Mouse (Mus musculus) CH12.LX (cell line): ENCODE measurements around the gene Zfpm1. TPM values are rescaled to one million over a fixed set of nuclear protein-coding genes. Genes with fewer than 3 reads are reported as not detected.

ENCODE experiments used
- DNase-seq: peaks from one replicate; pipeline ENCODE4 v3.0.0-alpha.2; 2013; ENCODE audit errors: extremely low read depth
- H3K27ac ChIP-seq: 2 replicates; pipeline ENCODE4 v1.5.1; 2012; ENCODE audit warnings: low read depth, mild to moderate bottlenecking, control low read depth, moderate library complexity; ENCODE audit not compliant: insufficient read depth
- H3K27me3 ChIP-seq: replicated peaks from 2 replicates; pipeline ENCODE3; 2012; ENCODE audit warnings: inconsistent platforms
- H3K36me3 ChIP-seq, 2 experiments: replicated peaks in 1 of 2; 2 replicates each; pipeline versions ENCODE3 to v1.6.1; 2012; ENCODE audit warnings: inconsistent platforms in 1 of 2, low read length in 1 of 2, mild to moderate bottlenecking in 1 of 2, mixed read lengths in 1 of 2, moderate library complexity in 1 of 2; ENCODE audit not compliant: control insufficient read depth in 1 of 2, insufficient read depth in 1 of 2
- H3K4me1 ChIP-seq, 2 experiments: 2 replicates each; pipeline ENCODE4 v1.6.1; 2012; ENCODE audit warnings: inconsistent platforms in 1 of 2, moderate library complexity in 1 of 2; ENCODE audit not compliant: insufficient read depth in 2 of 2, control insufficient read depth in 1 of 2
- H3K4me2 ChIP-seq: 2 replicates; pipeline ENCODE4 v1.6.1; 2012; ENCODE audit warnings: low read depth, mild to moderate bottlenecking, control low read depth; ENCODE audit not compliant: poor library complexity, insufficient read depth, severe bottlenecking
- H3K4me3 ChIP-seq, 3 experiments: fragments of 150-350 bp in 1 of 3; sonication (generic) in 1 of 3; replicated peaks in 1 of 3; 2 replicates each; pipeline versions ENCODE3 to v1.5.1; 2011 to 2012; ENCODE audit warnings: low read depth in 2 of 3, low read length in 2 of 3, mild to moderate bottlenecking in 2 of 3, moderate library complexity in 2 of 3, control low read depth in 1 of 3, improper control_type of control experiment in 1 of 3, inconsistent platforms in 1 of 3, mixed read lengths in 1 of 3; ENCODE audit not compliant: poor library complexity in 1 of 3
- H3K79me2 ChIP-seq: replicated peaks from 2 replicates; pipeline ENCODE4 v1.6.1; 2012; ENCODE audit warnings: mild to moderate bottlenecking, moderate library complexity; ENCODE audit not compliant: control insufficient read depth, poor library complexity, insufficient read depth, severe bottlenecking; ENCODE audit errors: extremely low read depth
- H3K9ac ChIP-seq: 2 replicates; pipeline ENCODE4 v1.6.1; 2012; ENCODE audit warnings: low read depth, mild to moderate bottlenecking, control low read depth, moderate library complexity; ENCODE audit not compliant: insufficient read depth
- H3K9me3 ChIP-seq: replicated peaks from 2 replicates; pipeline ENCODE3; 2012; ENCODE audit warnings: low read length, inconsistent platforms, mixed read lengths
- BHLHE40 ChIP-seq: IDR thresholded peaks from 2 replicates; pipeline ENCODE4 v1.6.1; 2011; ENCODE audit warnings: mild to moderate bottlenecking, low read depth, low read length, improper control_type of control experiment
- CHD1 ChIP-seq: IDR thresholded peaks from 2 replicates; pipeline ENCODE4 v1.6.1; 2012; ENCODE audit warnings: low read depth, low read length, improper control_type of control experiment, inconsistent platforms
- CHD2 ChIP-seq: IDR thresholded peaks from 2 replicates; pipeline ENCODE4 v1.6.1; 2011; ENCODE audit warnings: low read length, improper control_type of control experiment
- CTCF ChIP-seq, 2 experiments: IDR thresholded peaks in 1 of 2; conservative IDR thresholded peaks in 1 of 2; 2 replicates each; pipeline ENCODE4 v1.5.1; 2011 to 2012; ENCODE audit warnings: low read depth in 2 of 2, low read length in 2 of 2, improper control_type of control experiment in 1 of 2, inconsistent platforms in 1 of 2, mild to moderate bottlenecking in 1 of 2, moderate library complexity in 1 of 2
- E2F4 ChIP-seq: IDR thresholded peaks from 2 replicates; pipeline ENCODE4 v1.6.1; 2011; ENCODE audit warnings: low read depth, low read length, improper control_type of control experiment; ENCODE audit not compliant: insufficient replicate concordance
- ELF1 ChIP-seq: IDR thresholded peaks from 2 replicates; pipeline ENCODE4 v1.6.1; 2014; ENCODE audit warnings: low read depth, mild to moderate bottlenecking, inconsistent platforms, low read length, improper control_type of control experiment
- EP300 ChIP-seq: IDR thresholded peaks from 2 replicates; pipeline ENCODE4 v1.6.1; 2011; ENCODE audit warnings: low read length, improper control_type of control experiment
- ETS1 ChIP-seq: conservative IDR thresholded peaks from 2 replicates; pipeline ENCODE4 v1.6.1; 2012; ENCODE audit warnings: low read depth, mild to moderate bottlenecking, inconsistent platforms, low read length, improper control_type of control experiment, moderate library complexity
- GABPA ChIP-seq: IDR thresholded peaks from 2 replicates; pipeline ENCODE4 v1.6.1; 2012; ENCODE audit warnings: low read depth, low read length, improper control_type of control experiment, inconsistent platforms; ENCODE audit not compliant: insufficient replicate concordance
- HCFC1 ChIP-seq: IDR thresholded peaks from 2 replicates; pipeline ENCODE4 v1.6.1; 2012; ENCODE audit warnings: low read depth, mild to moderate bottlenecking, inconsistent platforms, low read length, improper control_type of control experiment
- IRF4 ChIP-seq: IDR thresholded peaks from 2 replicates; pipeline ENCODE4 v1.6.1; 2014; ENCODE audit warnings: low read depth, mild to moderate bottlenecking, inconsistent platforms, low read length, improper control_type of control experiment
- JUN ChIP-seq: IDR thresholded peaks from 2 replicates; pipeline ENCODE4 v1.6.1; 2011; ENCODE audit warnings: low read depth, mild to moderate bottlenecking, low read length, improper control_type of control experiment, moderate library complexity; ENCODE audit not compliant: insufficient read depth
- JUND ChIP-seq: conservative IDR thresholded peaks from 2 replicates; pipeline ENCODE4 v1.6.1; 2011; ENCODE audit warnings: low read depth, low read length, improper control_type of control experiment
- KAT2A ChIP-seq: IDR thresholded peaks from 2 replicates; pipeline ENCODE4 v1.6.1; 2012; ENCODE audit warnings: low read length, improper control_type of control experiment, inconsistent platforms; ENCODE audit not compliant: insufficient replicate concordance
- MAFK ChIP-seq: IDR thresholded peaks from 2 replicates; pipeline ENCODE4 v1.6.1; 2011; ENCODE audit warnings: low read length, improper control_type of control experiment; ENCODE audit not compliant: insufficient replicate concordance
- MAX ChIP-seq: IDR thresholded peaks from 2 replicates; pipeline ENCODE4 v1.6.1; 2011; ENCODE audit warnings: low read length, improper control_type of control experiment
- MAZ ChIP-seq: IDR thresholded peaks from 2 replicates; pipeline ENCODE4 v1.6.1; 2012; ENCODE audit warnings: low read depth, mild to moderate bottlenecking, inconsistent platforms, low read length, improper control_type of control experiment, moderate library complexity
- MEF2A ChIP-seq: IDR thresholded peaks from 2 replicates; pipeline ENCODE4 v1.6.1; 2014; ENCODE audit warnings: low read depth, mild to moderate bottlenecking, inconsistent platforms, low read length, improper control_type of control experiment, borderline replicate concordance
- MXI1 ChIP-seq: IDR thresholded peaks from 2 replicates; pipeline ENCODE4 v1.6.1; 2011; ENCODE audit warnings: mild to moderate bottlenecking, low read depth, low read length, improper control_type of control experiment
- MYC ChIP-seq: IDR thresholded peaks from 2 replicates; pipeline ENCODE4 v1.6.1; 2011; ENCODE audit warnings: low read depth, mild to moderate bottlenecking, improper control_type of control experiment, low read length
- NELFE ChIP-seq: IDR thresholded peaks from 2 replicates; pipeline ENCODE4 v1.6.1; 2011; ENCODE audit warnings: low read depth, low read length, improper control_type of control experiment
- NRF1 ChIP-seq: IDR thresholded peaks from 2 replicates; pipeline ENCODE4 v1.6.1; 2014; ENCODE audit warnings: low read depth, mild to moderate bottlenecking, inconsistent platforms, low read length, improper control_type of control experiment, moderate library complexity
- PAX5 ChIP-seq: IDR thresholded peaks from 2 replicates; pipeline ENCODE4 v1.6.1; 2012; ENCODE audit warnings: low read length, inconsistent platforms, mixed read lengths
- POLR2A ChIP-seq: IDR thresholded peaks from 2 replicates; pipeline ENCODE4 v1.6.1; 2011; ENCODE audit warnings: low read depth, mild to moderate bottlenecking, improper control_type of control experiment, low read length
- POLR2AphosphoS2 ChIP-seq: IDR thresholded peaks from 2 replicates; pipeline ENCODE4 v1.6.1; 2011; ENCODE audit warnings: low read depth, low read length, improper control_type of control experiment
- RAD21 ChIP-seq: IDR thresholded peaks from 2 replicates; pipeline ENCODE4 v1.6.1; 2011; ENCODE audit warnings: low read depth, mild to moderate bottlenecking, low read length, improper control_type of control experiment, moderate library complexity
- RCOR1 ChIP-seq: conservative IDR thresholded peaks from 2 replicates; pipeline ENCODE4 v1.6.1; 2012; ENCODE audit warnings: low read depth, mild to moderate bottlenecking, inconsistent platforms, low read length, improper control_type of control experiment
- SIN3A ChIP-seq: IDR thresholded peaks from 2 replicates; pipeline ENCODE4 v1.6.1; 2012; ENCODE audit warnings: low read length, improper control_type of control experiment, inconsistent platforms
- SMC3 ChIP-seq: IDR thresholded peaks from 2 replicates; pipeline ENCODE4 v1.6.1; 2011; ENCODE audit warnings: low read depth, low read length, improper control_type of control experiment
- TBP ChIP-seq: conservative IDR thresholded peaks from 2 replicates; pipeline ENCODE4 v1.6.1; 2011; ENCODE audit warnings: low read depth, low read length, improper control_type of control experiment
- TCF12 ChIP-seq: IDR thresholded peaks from 2 replicates; pipeline ENCODE4 v1.6.1; 2014; ENCODE audit warnings: low read depth, mild to moderate bottlenecking, inconsistent platforms, low read length, improper control_type of control experiment
- UBTF ChIP-seq: IDR thresholded peaks from 2 replicates; pipeline ENCODE4 v1.6.1; 2012; ENCODE audit warnings: low read depth, mild to moderate bottlenecking, inconsistent platforms, low read length, improper control_type of control experiment, moderate library complexity
- USF1 ChIP-seq: IDR thresholded peaks from 2 replicates; pipeline ENCODE4 v1.6.1; 2014; ENCODE audit warnings: low read depth, mild to moderate bottlenecking, inconsistent platforms, low read length, improper control_type of control experiment
- USF2 ChIP-seq: conservative IDR thresholded peaks from 2 replicates; pipeline ENCODE4 v1.6.1; 2011; ENCODE audit warnings: low read depth, low read length, improper control_type of control experiment
- ZC3H11A ChIP-seq: IDR thresholded peaks from 2 replicates; pipeline ENCODE4 v1.6.1; 2012; ENCODE audit warnings: low read depth, mild to moderate bottlenecking, inconsistent platforms, low read length, improper control_type of control experiment
- ZKSCAN1 ChIP-seq: IDR thresholded peaks from 2 replicates; pipeline ENCODE4 v1.6.1; 2012; ENCODE audit warnings: low read depth, inconsistent platforms, low read length, improper control_type of control experiment, borderline replicate concordance
- ZMIZ1 ChIP-seq: IDR thresholded peaks from 2 replicates; pipeline ENCODE4 v1.6.1; 2012; ENCODE audit warnings: low read depth, mild to moderate bottlenecking, inconsistent platforms, low read length, improper control_type of control experiment
- ZNF384 ChIP-seq: IDR thresholded peaks from 2 replicates; pipeline ENCODE4 v1.6.1; 2012; ENCODE audit warnings: low read depth, low read length, improper control_type of control experiment, inconsistent platforms
- dilution Hi-C: fragments of 300-500 bp; cut with MboI; formaldehyde crosslinking; loops from 2 replicates; pipeline ENCODE4 v1.14.3; 2020; ENCODE audit warnings: low sequenced_read_pairs; ENCODE audit not compliant: extremely low pct_unique_long_range_greater_than_20kb, extremely low pct_ligation_motif_present
- in situ Hi-C: fragments of 300-500 bp; cut with MboI; formaldehyde crosslinking; loops from 3 replicates; pipeline ENCODE4 v1.14.3; 2019; ENCODE audit warnings: low sequenced_read_pairs, low pct_ligation_motif_present, low pct_unique_long_range_greater_than_20kb, mixed read lengths
- polyA plus RNA-seq: library from polyadenylated mRNA; unstranded; fragments of >175 nt; gene quantifications from 2 replicates; pipeline ENCODE4 v1.2.1, GENCODE M21; 2012; ENCODE audit warnings: low read depth; ENCODE audit not compliant: insufficient read length
- total RNA-seq, 2 experiments: library from RNA; depleted of rRNA; stranded (reverse); fragments of 300-350 nt in 1 of 2; fragments of >200 nt in 1 of 2; gene quantifications; 2 replicates each; pipeline ENCODE4 v1.2.3; 2012 to 2014

The Zfpm1 gene
- total and polyA plus RNA-seq, 3 experiments, result 11.0 to 63.5 (median 30.1) TPM

GRCm38 (mm10) chr8:122285727-122286126 lies 3.8 kb downstream of the Zfpm1 start:
- Histone ChIP-seq H3K79me2 (peaks cover 37% of the 10 kb centered on the region), H3K27me3 (no peaks in the 10 kb centered on the region), H3K9me3 (no peaks in the 10 kb centered on the region), H3K4me2 (peak overlapping the region; percentile 91), H3K4me1 (peaks cover 39 to 57% of the 10 kb centered on the region in 2 experiments), H3K27ac (peak overlapping the region; percentile 99), H3K36me3 (peaks cover 4 to 43% of the 10 kb centered on the region in 2 experiments), H3K9ac (0 out of 2 replicates have a peak overlapping the region, but pooled peaks have one; percentile 30), H3K4me3 (peak overlapping the region; percentile 0 to 89 (median 33))
- dilution Hi-C loops, result no loop called here
- in situ Hi-C loops, result no loop called here
- TF ChIP-seq TCF12, result peak; percentile 100
- TF ChIP-seq PAX5, result no peak
- peak; percentile 96 for TF ChIP-seq JUND
- TF ChIP-seq MYC, result peak; percentile 87
- peak; percentile 29 for TF ChIP-seq HCFC1
- peak; percentile 77; the same call in 1 of the 2 replicates for TF ChIP-seq KAT2A
- no peak for TF ChIP-seq E2F4
- TF ChIP-seq IRF4, result peak; percentile 93
- peak; percentile 96 for TF ChIP-seq BHLHE40
- TF ChIP-seq RAD21, result no peak
- peak; percentile 33; the same call in 1 of the 2 replicates for TF ChIP-seq UBTF
- TF ChIP-seq NRF1, result peak; percentile 29; the same call in 1 of the 2 replicates
- no peak for TF ChIP-seq GABPA
- TF ChIP-seq NELFE, result peak; percentile 24; the same call in 1 of the 2 replicates
- TF ChIP-seq USF2, result no peak
- TF ChIP-seq POLR2A, result no peak
- TF ChIP-seq ZMIZ1, result peak; percentile 21; the same call in 1 of the 2 replicates
- no peak; the same call in 1 of the 2 replicates for TF ChIP-seq MXI1
- no peak for TF ChIP-seq CHD1
- TF ChIP-seq RCOR1, result peak; percentile 96
- no peak for TF ChIP-seq ZKSCAN1
- peak; percentile 98 for TF ChIP-seq MAZ
- peak; percentile 63; the same call in 1 of the 2 replicates for TF ChIP-seq TBP
- no peak for TF ChIP-seq POLR2AphosphoS2
- TF ChIP-seq ZC3H11A, result no peak
- peak; percentile 93 for TF ChIP-seq MAFK
- TF ChIP-seq CTCF (conservative IDR thresholded peaks at IDR 0.05 in 1 of 2, IDR thresholded peaks at IDR 0.05 in 1 of 2; ENCODE audit: low read depth in 2 of 2, low read length in 2 of 2), result no peak
- TF ChIP-seq EP300, result peak; percentile 100
- TF ChIP-seq MEF2A, result peak; percentile 96
- peak; percentile 55 for TF ChIP-seq MAX
- peak; percentile 30 for TF ChIP-seq SMC3
- TF ChIP-seq ETS1, result peak; percentile 99
- TF ChIP-seq USF1, result no peak
- TF ChIP-seq CHD2, result peak; percentile 94
- peak; percentile 42; the same call in 1 of the 2 replicates for TF ChIP-seq ELF1
- TF ChIP-seq SIN3A, result peak; percentile 95
- peak; percentile 95 for TF ChIP-seq JUN
- peak; percentile 60; the same call in 1 of the 2 replicates for TF ChIP-seq ZNF384
- peak; percentile 99 for DNase-seq
